Mouse (Mus musculus): ENCODE measurements at regions not wholly inside any gene's neighbourhood (a gene's known extent, or its start where the extent isn't known, plus 50 kb on each side); places are given as distances from the start of the nearest gene placed in this dataset.

- ATAC-seq (ENCODE audit: insufficient read depth, low read depth) = no peak
- H3K27ac ChIP-seq (ENCODE audit: low read depth) = no peak overlapping the region
- no peak overlapping the region for H3K4me2 ChIP-seq (ENCODE audit: low read depth, low read length)
- DNase-seq (ENCODE audit: low spot score) = no peak
- peaks cover 12% of the 10 kb centered on the region; the same call in 1 of the 2 replicates for H3K27me3 ChIP-seq (ENCODE audit: control insufficient read depth, insufficient read depth, low read length)
- WGBS = 51% methylated on average over 5 of the region's 5 CpGs
- H3K36me3 ChIP-seq (replicated peaks; ENCODE audit: control insufficient read depth, insufficient read depth, low read length) = no peaks in the 10 kb centered on the region
- no peak overlapping the region for H3K4me3 ChIP-seq (ENCODE audit: low read depth, low read length)
- H3K4me1 ChIP-seq (ENCODE audit: control insufficient read depth, insufficient read depth) = no peaks in the 10 kb centered on the region
- no peak overlapping the region for H3K9ac ChIP-seq (replicated peaks; ENCODE audit: low read depth, low read length)
- no peak for TF ChIP-seq CTCF (IDR thresholded peaks at IDR 0.05; ENCODE audit: low read depth)
- TF ChIP-seq EP300 (IDR thresholded peaks at IDR 0.05; ENCODE audit: low read depth) = no peak
- no peaks in the 10 kb centered on the region for H3K9me3 ChIP-seq (replicated peaks; ENCODE audit: control insufficient read depth, low read length)
Measured at GRCm38 (mm10) chr6:100025531-100025951, 261.7 kb downstream of the Rybp start.

GRCm38 (mm10) chr6:100023434-100024095 lies 263.7 kb downstream of the Rybp start:
- Histone ChIP-seq H3K4me2 (ENCODE audit: low read depth, low read length) (no peak overlapping the region), H3K4me1 (ENCODE audit: control insufficient read depth, insufficient read depth) (no peaks in the 10 kb centered on the region), H3K36me3 (replicated peaks; ENCODE audit: control insufficient read depth, insufficient read depth, low read length) (no peaks in the 10 kb centered on the region), H3K4me3 (ENCODE audit: low read depth, low read length) (no peak overlapping the region), H3K27ac (ENCODE audit: low read depth) (no peak overlapping the region), H3K9ac (replicated peaks; ENCODE audit: low read depth, low read length) (no peak overlapping the region), H3K27me3 (ENCODE audit: control insufficient read depth, insufficient read depth, low read length) (0 out of 2 replicates have a peak, but pooled peaks cover 12% of the 10 kb centered on the region), H3K9me3 (replicated peaks; ENCODE audit: control insufficient read depth, low read length) (no peaks in the 10 kb centered on the region)
- no peak for DNase-seq (ENCODE audit: low spot score)
- no peak for TF ChIP-seq EP300 (IDR thresholded peaks at IDR 0.05; ENCODE audit: low read depth)
- TF ChIP-seq CTCF (IDR thresholded peaks at IDR 0.05; ENCODE audit: low read depth) = no peak
- WGBS = 80% methylated on average over 7 of the region's 7 CpGs
- no peak for ATAC-seq (ENCODE audit: insufficient read depth, low read depth)

GRCm38 (mm10) chr6:100019016-100019415 lies 268.3 kb downstream of the Rybp start:
- peaks cover 4% of the 10 kb centered on the region; the same call in 1 of the 2 replicates for H3K4me1 ChIP-seq (ENCODE audit: control insufficient read depth, insufficient read depth)
- no peaks in the 10 kb centered on the region for H3K36me3 ChIP-seq (replicated peaks; ENCODE audit: control insufficient read depth, insufficient read depth, low read length)
- H3K9ac ChIP-seq (replicated peaks; ENCODE audit: low read depth, low read length) = no peak overlapping the region
- H3K4me2 ChIP-seq (ENCODE audit: low read depth, low read length) = no peak overlapping the region
- no peak for ATAC-seq (ENCODE audit: insufficient read depth, low read depth)
- DNase-seq (ENCODE audit: low spot score) = no peak
- no peak for TF ChIP-seq CTCF (IDR thresholded peaks at IDR 0.05; ENCODE audit: low read depth)
- no peak overlapping the region for H3K4me3 ChIP-seq (ENCODE audit: low read depth, low read length)
- H3K27ac ChIP-seq (ENCODE audit: low read depth) = no peak overlapping the region
- WGBS = 80% methylated on average over 3 of the region's 3 CpGs
- no peaks in the 10 kb centered on the region for H3K9me3 ChIP-seq (replicated peaks; ENCODE audit: control insufficient read depth, low read length)
- H3K27me3 ChIP-seq (ENCODE audit: control insufficient read depth, insufficient read depth, low read length) = 0 out of 2 replicates have a peak, but pooled peaks cover 8% of the 10 kb centered on the region

- H3K4me1 ChIP-seq (ENCODE audit: control insufficient read depth, insufficient read depth) = peaks cover 27% of the 10 kb centered on the region
- peak; percentile 58 for ATAC-seq (ENCODE audit: insufficient read depth, low read depth)
- H3K9me3 ChIP-seq (replicated peaks; ENCODE audit: control insufficient read depth, low read length) = no peaks in the 10 kb centered on the region
- H3K27ac ChIP-seq (ENCODE audit: low read depth) = no peak overlapping the region
- no peak overlapping the region for H3K4me3 ChIP-seq (ENCODE audit: low read depth, low read length)
- no peak overlapping the region for H3K4me2 ChIP-seq (ENCODE audit: low read depth, low read length)
- H3K36me3 ChIP-seq (replicated peaks; ENCODE audit: control insufficient read depth, insufficient read depth, low read length) = no peaks in the 10 kb centered on the region
- TF ChIP-seq EP300 (IDR thresholded peaks at IDR 0.05; ENCODE audit: low read depth) (no peak), CTCF (IDR thresholded peaks at IDR 0.05; ENCODE audit: low read depth) (no peak)
- peak; percentile 27 for DNase-seq (ENCODE audit: low spot score)
- WGBS = 20% methylated on average over 6 of the region's 6 CpGs
- no peak overlapping the region for H3K9ac ChIP-seq (replicated peaks; ENCODE audit: low read depth, low read length)
- H3K27me3 ChIP-seq (ENCODE audit: control insufficient read depth, insufficient read depth, low read length) = 0 out of 2 replicates have a peak, but pooled peaks cover 12% of the 10 kb centered on the region
Measured at GRCm38 (mm10) chr6:100013949-100014348, 273.3 kb downstream of the Rybp start.

- Histone ChIP-seq H3K27me3 (ENCODE audit: control insufficient read depth, insufficient read depth, low read length) (0 out of 2 replicates have a peak, but pooled peaks cover 12% of the 10 kb centered on the region), H3K36me3 (replicated peaks; ENCODE audit: control insufficient read depth, insufficient read depth, low read length) (no peaks in the 10 kb centered on the region), H3K9ac (replicated peaks; ENCODE audit: low read depth, low read length) (no peak overlapping the region), H3K27ac (ENCODE audit: low read depth) (no peak overlapping the region), H3K4me1 (ENCODE audit: control insufficient read depth, insufficient read depth) (peaks cover 27% of the 10 kb centered on the region), H3K4me2 (ENCODE audit: low read depth, low read length) (peak overlapping the region; percentile 42), H3K9me3 (replicated peaks; ENCODE audit: control insufficient read depth, low read length) (no peaks in the 10 kb centered on the region), H3K4me3 (ENCODE audit: low read depth, low read length) (peak overlapping the region; percentile 3; the same call in 1 of the 2 replicates)
- TF ChIP-seq CTCF (IDR thresholded peaks at IDR 0.05; ENCODE audit: low read depth) = no peak
- peak; percentile 97 for TF ChIP-seq EP300 (IDR thresholded peaks at IDR 0.05; ENCODE audit: low read depth)
- 8% methylated on average over 17 of the region's 17 CpGs for WGBS
- DNase-seq (ENCODE audit: low spot score) = peak; percentile 79
- ATAC-seq (ENCODE audit: insufficient read depth, low read depth) = peak; percentile 87
Measured at GRCm38 (mm10) chr6:100011520-100012062, 275.7 kb downstream of the Rybp start.
